Mouse (Mus musculus): Measurements from ENCODE around the gene Slc45a2. TPM values are rescaled to one million over a fixed set of nuclear protein-coding genes. Genes with fewer than 3 reads are reported as not detected.
A peak's percentile ranks its signal among the peaks of the same experiment; 100 is the strongest.

The Slc45a2 gene
- total and polyA plus RNA-seq, 2 experiments from 2014 or later = 0.09 TPM; not detected in 1

- Histone ChIP-seq H3K27ac (peak within 1 kb of the TSS; percentile 77), H3K4me3 (ENCODE audit: low read length) (peak within 1 kb of the TSS; percentile 33), H3K27me3 (ENCODE audit: insufficient read depth, low read length) (no peaks in the 10 kb centered on the region), H3K36me3 (ENCODE audit: insufficient read depth, low read length) (no peaks in the 10 kb centered on the region), H3K9me3 (ENCODE audit: low read length) (no peaks in the 10 kb centered on the region), H3K4me1 (ENCODE audit: insufficient read depth, low read length) (peaks cover 9% of the 10 kb centered on the region), H3K4me2 (ENCODE audit: low read depth, low read length) (peak within 1 kb of the TSS; percentile 62), H3K9ac (replicated peaks; ENCODE audit: low read length) (peak within 1 kb of the TSS; percentile 35)
- DNase-seq (ENCODE audit: low spot score) (peak; percentile 83), ATAC-seq (peak; percentile 91)
- TF ChIP-seq CTCF (IDR thresholded peaks at IDR 0.05; ENCODE audit: low read depth) = no peak
- 2% methylated on average over 25 of the region's 25 CpGs for WGBS
Observed at GRCm38 (mm10) chr15:11064558-11065411, 64.3 kb downstream of the Slc45a2 start, which contains the start of gene Adamts12. Adamts12 (plus strand) TSS chr15:11064790.

GRCm38 (mm10) chr15:11065528-11066171, 65.1 kb downstream of the Slc45a2 start:
- peaks cover 9% of the 10 kb centered on the region for H3K4me1 ChIP-seq (ENCODE audit: insufficient read depth, low read length)
- DNase-seq (ENCODE audit: low spot score) = peak; percentile 4
- ATAC-seq = no peak
- TF ChIP-seq CTCF (IDR thresholded peaks at IDR 0.05; ENCODE audit: low read depth) = no peak
- peak overlapping the region; percentile 33 for H3K4me3 ChIP-seq (ENCODE audit: low read length)
- peak overlapping the region; percentile 35 for H3K9ac ChIP-seq (replicated peaks; ENCODE audit: low read length)
- peak overlapping the region; percentile 77; the same call in 1 of the 2 replicates for H3K27ac ChIP-seq
- H3K36me3 ChIP-seq (ENCODE audit: insufficient read depth, low read length) = no peaks in the 10 kb centered on the region
- WGBS = 4% methylated on average over 9 of the region's 9 CpGs
- no peaks in the 10 kb centered on the region for H3K27me3 ChIP-seq (ENCODE audit: insufficient read depth, low read length)
- H3K4me2 ChIP-seq (ENCODE audit: low read depth, low read length) = peak overlapping the region; percentile 62
- no peaks in the 10 kb centered on the region for H3K9me3 ChIP-seq (ENCODE audit: low read length)

GRCm38 (mm10) chr15:11066299-11066698, 65.8 kb downstream of the Slc45a2 start:
- Histone ChIP-seq H3K36me3 (ENCODE audit: insufficient read depth, low read length) (no peaks in the 10 kb centered on the region), H3K27me3 (ENCODE audit: insufficient read depth, low read length) (no peaks in the 10 kb centered on the region), H3K9ac (replicated peaks; ENCODE audit: low read length) (no peak overlapping the region), H3K4me1 (ENCODE audit: insufficient read depth, low read length) (peaks cover 9% of the 10 kb centered on the region), H3K4me3 (ENCODE audit: low read length) (peak overlapping the region; percentile 33), H3K9me3 (ENCODE audit: low read length) (no peaks in the 10 kb centered on the region), H3K4me2 (ENCODE audit: low read depth, low read length) (peak overlapping the region; percentile 62), H3K27ac (peak overlapping the region; percentile 77; the same call in 1 of the 2 replicates)
- TF ChIP-seq CTCF (IDR thresholded peaks at IDR 0.05; ENCODE audit: low read depth) = no peak
- ATAC-seq (no peak), DNase-seq (ENCODE audit: low spot score) (no peak)
- 13% methylated on average over 5 of the region's 5 CpGs for WGBS

GRCm38 (mm10) chr15:11067891-11068290, 67.4 kb downstream of the Slc45a2 start:
- no peaks in the 10 kb centered on the region for H3K27me3 ChIP-seq (ENCODE audit: insufficient read depth, low read length)
- H3K36me3 ChIP-seq (ENCODE audit: insufficient read depth, low read length) = no peaks in the 10 kb centered on the region
- no peak overlapping the region for H3K9ac ChIP-seq (replicated peaks; ENCODE audit: low read length)
- no peak for ATAC-seq
- no peaks in the 10 kb centered on the region for H3K9me3 ChIP-seq (ENCODE audit: low read length)
- H3K4me2 ChIP-seq (ENCODE audit: low read depth, low read length) = no peak overlapping the region
- H3K27ac ChIP-seq = no peak overlapping the region
- whole genome bisulfite sequencing = 87% methylated on average over 7 of the region's 7 CpGs
- H3K4me3 ChIP-seq (ENCODE audit: low read length) = no peak overlapping the region
- no peak for DNase-seq (ENCODE audit: low spot score)
- peaks cover 9% of the 10 kb centered on the region for H3K4me1 ChIP-seq (ENCODE audit: insufficient read depth, low read length)
- TF ChIP-seq CTCF (IDR thresholded peaks at IDR 0.05; ENCODE audit: low read depth) = no peak

GRCm38 (mm10) chr15:11075726-11076361, 75.3 kb downstream of the Slc45a2 start:
- H3K27ac ChIP-seq = no peak overlapping the region

More at GRCm38 (mm10) chr15:11075726-11076361, 75.3 kb downstream of the Slc45a2 start:
- H3K27me3 ChIP-seq (ENCODE audit: insufficient read depth, low read length) = no peaks in the 10 kb centered on the region
- no peaks in the 10 kb centered on the region for H3K4me1 ChIP-seq (ENCODE audit: insufficient read depth, low read length)
- H3K4me3 ChIP-seq (ENCODE audit: low read length) = no peak overlapping the region
- ATAC-seq (no peak), DNase-seq (ENCODE audit: low spot score) (no peak)
- no peaks in the 10 kb centered on the region for H3K9me3 ChIP-seq (ENCODE audit: low read length)
- no peak overlapping the region for H3K9ac ChIP-seq (replicated peaks; ENCODE audit: low read length)
- H3K36me3 ChIP-seq (ENCODE audit: insufficient read depth, low read length) = no peaks in the 10 kb centered on the region
- WGBS = 76% methylated on average over 3 of the region's 3 CpGs
- no peak overlapping the region for H3K4me2 ChIP-seq (ENCODE audit: low read depth, low read length)
- TF ChIP-seq CTCF (IDR thresholded peaks at IDR 0.05; ENCODE audit: low read depth) = no peak

Other genes starting within 250 kb of the Slc45a2 start
- 1.4 and 1.6 TPM in 2 replicates for gene C1qtnf3, start 48.4 kb upstream of the Slc45a2 start, total RNA-seq (2014; rRNA removed)
- 1.4 and 1.6 TPM in 2 replicates for gene C1qtnf3, start 48.4 kb upstream of the Slc45a2 start, polyA plus RNA-seq (2015; fragmentation: Nextera tagmentation; extraction: Ambion mirVana)
- gene Amacr, start 19.0 kb upstream of the Slc45a2 start, total RNA-seq (2014; rRNA removed) = 8.5 and 11.3 TPM in 2 replicates
- 10.8 and 11.3 TPM in 2 replicates for gene Amacr, start 19.0 kb upstream of the Slc45a2 start, polyA plus RNA-seq (2015; fragmentation: Nextera tagmentation; extraction: Ambion mirVana)
- gene Rxfp3, start 37.3 kb downstream of the Slc45a2 start, total RNA-seq (2014; rRNA removed) = 7.3 and 8.3 TPM in 2 replicates
- 3.2 TPM in 2 replicates for gene Rxfp3, start 37.3 kb downstream of the Slc45a2 start, polyA plus RNA-seq (2015; fragmentation: Nextera tagmentation; extraction: Ambion mirVana)
- gene Adamts12, start 64.1 kb downstream of the Slc45a2 start, total RNA-seq (2014; rRNA removed) = 7.9 and 11.6 TPM in 2 replicates
- gene Adamts12, start 64.1 kb downstream of the Slc45a2 start, polyA plus RNA-seq (2015; fragmentation: Nextera tagmentation; extraction: Ambion mirVana) = 1.1 and 1.3 TPM in 2 replicates

All from hindbrain, postnatal 0 days (tissue).